Mouse (Mus musculus) adrenal gland, postnatal 10 days (tissue): Measurements from ENCODE around the gene Gps2. TPM values are rescaled to one million over a fixed set of nuclear protein-coding genes. Genes with fewer than 3 reads are reported as not detected.

ENCODE experiments used
- DNase-seq: peaks from one replicate; pipeline ENCODE4 v3.0.0; 2021; ENCODE audit warnings: mixed read lengths
- microRNA-seq: library from miRNA; unstranded; fragments of <30 nt; microRNA quantifications from one replicate; pipeline ENCODE4 v1.2.0, GENCODE M21; 2021
- total RNA-seq, 2 experiments: library from RNA; stranded (reverse); gene quantifications; 2 replicates each; pipeline ENCODE4 v1.2.3; 2021

Gps2 gene
- total RNA-seq, 2 experiments from 2014 or later: 42.3 to 43.1 TPM

- no peak for DNase-seq
Measured at GRCm38 (mm10) chr11:69965271-69966005, 51.8 kb downstream of the Gps2 start.

Small RNA genes within 50 kb of the gene (microRNA-seq; reads per million reads assigned to microRNA genes)
- not detected for gene Mir6924

Other genes starting within 250 kb of the Gps2 start
- gene Cd68, start 247.7 kb upstream of the Gps2 start, total RNA-seq: 10 to 100 TPM in 1 of 2 experiments, 1 to 10 TPM in 1; 9.8 to 12.0 TPM
- gene Eif4a1, start 241.5 kb upstream of the Gps2 start, total RNA-seq: 100 to 1,000 TPM; 598 to 631 TPM
- 10 to 100 TPM; 62.6 to 76.3 TPM for gene Senp3, start 231.8 kb upstream of the Gps2 start, total RNA-seq
- gene Tnfsf13, start 228.1 kb upstream of the Gps2 start, total RNA-seq: 1 to 10 TPM; 2.0 to 5.0 TPM
- 10 to 100 TPM; 18.1 to 19.2 TPM for gene Tnfsf12, start 218.0 kb upstream of the Gps2 start, total RNA-seq
- 1 to 10 TPM; 4.2 to 5.1 TPM for gene Tnfsfm13, start 217.8 kb upstream of the Gps2 start, total RNA-seq
- gene Polr2a, start 155.3 kb upstream of the Gps2 start, total RNA-seq: 10 to 100 TPM; 53.9 to 67.5 TPM
- gene Slc35g3, start 151.9 kb upstream of the Gps2 start, total RNA-seq: not detected
- 10 to 100 TPM; 35.5 to 41.2 TPM for gene Zbtb4, start 148.0 kb upstream of the Gps2 start, total RNA-seq
- gene Chrnb1, start 117.9 kb upstream of the Gps2 start, total RNA-seq: 1 to 10 TPM; 2.3 to 7.9 TPM
- 1 to 10 TPM; 2.4 to 3.8 TPM for gene Fgf11, start 112.0 kb upstream of the Gps2 start, total RNA-seq
- 1 to 10 TPM; 1.0 TPM for gene Tmem102, start 108.3 kb upstream of the Gps2 start, total RNA-seq
- not detected for gene Gm39566, start 98.6 kb upstream of the Gps2 start, total RNA-seq
- gene Spem2, start 95.4 kb upstream of the Gps2 start, total RNA-seq: not detected
- not detected for gene Spem1, start 91.7 kb upstream of the Gps2 start, total RNA-seq
- gene Nlgn2, start 76.1 kb upstream of the Gps2 start, total RNA-seq: 10 to 100 TPM; 17.3 to 23.5 TPM
- 100 to 1,000 TPM; 137 to 145 TPM for gene Tmem256, start 75.4 kb upstream of the Gps2 start, total RNA-seq
- gene Plscr3, start 67.5 kb upstream of the Gps2 start, total RNA-seq: 10 to 100 TPM; 49.2 to 59.2 TPM
- gene Tnk1, start 55.2 kb upstream of the Gps2 start, total RNA-seq: under 1 TPM; 0.12 to 0.24 TPM
- not detected for gene Tmem95, start 35.9 kb upstream of the Gps2 start, total RNA-seq
- 1 to 10 TPM; 4.1 to 4.2 TPM for gene Kctd11, start 32.5 kb upstream of the Gps2 start, total RNA-seq
- gene Acap1, start 18.3 kb upstream of the Gps2 start, total RNA-seq: 1 to 10 TPM; 4.3 to 4.7 TPM
- gene 2810408A11Rik, start 12.9 kb upstream of the Gps2 start, total RNA-seq: 1 to 10 TPM; 3.1 to 3.2 TPM
- 10 to 100 TPM; 33.6 to 48.1 TPM for gene Neurl4, start 12.8 kb upstream of the Gps2 start, total RNA-seq
- 100 to 1,000 TPM; 578 to 644 TPM for gene Eif5a, start 8.1 kb downstream of the Gps2 start, total RNA-seq
- 10 to 100 TPM; 19.6 to 44.5 TPM for gene Ybx2, start 21.9 kb downstream of the Gps2 start, total RNA-seq
- 10 to 100 TPM; 67.6 to 81.9 TPM for gene Slc2a4, start 34.3 kb downstream of the Gps2 start, total RNA-seq
- 1 to 10 TPM in 1 of 2 experiments, under 1 TPM in 1; 0.70 to 1.2 TPM for gene Cldn7, start 50.9 kb downstream of the Gps2 start, total RNA-seq
- 100 to 1,000 TPM; 117 to 148 TPM for gene Ctdnep1, start 67.3 kb downstream of the Gps2 start, total RNA-seq
- 10 to 100 TPM; 66.8 to 71.4 TPM for gene Elp5, start 68.6 kb downstream of the Gps2 start, total RNA-seq
- gene Gabarap, start 77.3 kb downstream of the Gps2 start, total RNA-seq: 100 to 1,000 TPM; 339 to 345 TPM
- gene Phf23, start 81.9 kb downstream of the Gps2 start, total RNA-seq: 10 to 100 TPM; 43.5 to 50.5 TPM
- 10 to 100 TPM; 15.7 to 23.0 TPM for gene Dvl2, start 86.7 kb downstream of the Gps2 start, total RNA-seq
- 1,000 to 10,000 TPM; 1,467 to 1,540 TPM for gene Acadvl, start 101.5 kb downstream of the Gps2 start, total RNA-seq
- 10 to 100 TPM; 29.9 to 37.6 TPM for gene Dlg4, start 103.1 kb downstream of the Gps2 start, total RNA-seq
- gene Asgr1, start 140.2 kb downstream of the Gps2 start, total RNA-seq: 10 to 100 TPM; 35.0 to 76.1 TPM
- gene Asgr2, start 178.8 kb downstream of the Gps2 start, total RNA-seq: 10 to 100 TPM; 17.1 to 37.9 TPM
- gene Mgl2, start 216.4 kb downstream of the Gps2 start, total RNA-seq: 1 to 10 TPM; 2.1 to 2.5 TPM
- gene Clec10a, start 242.3 kb downstream of the Gps2 start, total RNA-seq: 1 to 10 TPM; 4.6 to 5.1 TPM